Mouse (Mus musculus) gastrocnemius, postnatal 14 days (tissue): ENCODE data around the gene Cylc2. TPM values are rescaled to one million over a fixed set of nuclear protein-coding genes. Genes with fewer than 3 reads are reported as not detected.

Experiments used
- DNase-seq: peaks from one replicate; pipeline ENCODE4 v3.0.0; 2021; ENCODE audit warnings: mixed read lengths
- intact Hi-C: fragments of 180-260 bp; cut with DNase I; formaldehyde crosslinking; loops from one replicate; pipeline ENCODE4 v1.15.1; 2025; ENCODE audit warnings: low total_unique reads
- long read RNA-seq, 2 experiments: library from polyadenylated mRNA; stranded (forward); transcript quantifications; one replicate each; pipeline ENCODE4 v2.0.0; 2021
- total RNA-seq, 2 experiments: library from RNA; stranded (reverse); gene quantifications; 2 replicates each; pipeline ENCODE4 v1.2.3; 2021

The Cylc2 gene
- not detected for total RNA-seq
- long read RNA-seq, experiment 1: 0 reads
- long read RNA-seq, experiment 2: 0 reads

DNA sequence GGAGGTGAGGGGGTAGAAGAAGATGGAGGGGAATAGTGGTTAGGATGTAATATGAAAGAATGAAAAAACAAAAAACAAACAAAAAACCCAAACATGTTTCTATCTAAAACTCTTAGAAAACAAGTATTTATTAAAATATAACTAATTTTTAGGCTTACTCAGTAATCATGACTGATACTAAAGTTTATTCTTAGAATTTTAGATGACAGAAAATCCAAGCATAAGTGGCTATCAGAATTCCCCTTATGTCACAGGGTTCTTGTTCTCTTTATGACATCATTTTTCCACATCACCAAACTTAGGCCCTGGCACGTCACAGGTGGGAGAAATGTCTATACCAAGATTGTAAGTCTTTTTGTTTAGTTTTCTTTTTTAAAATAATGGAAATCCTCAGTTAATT is at the start of gene Cylc2:
Gene Cylc2 (plus strand): TSS at position 301 of the 400 bp plus-strand sequence.
- DNase-seq: no peak
- intact Hi-C loops: no loop called here
